Mouse (Mus musculus) lung, postnatal 0 days (tissue): ENCODE results near the gene Ptpn1. TPM values are rescaled to one million over a fixed set of nuclear protein-coding genes. Genes with fewer than 3 reads are reported as not detected.
A peak's percentile ranks its signal among the peaks of the same experiment; 100 is the strongest.

Experiments
- ATAC-seq: fragments of 200-750 bp; cut with Nextera tagmentation; 2 replicates; pipeline ENCODE4 v1.8.0; 2017; ENCODE audit warnings: moderate library complexity
- DNase-seq: peaks from one replicate; pipeline ENCODE4 v3.0.0-alpha.2; 2016; ENCODE audit warnings: low spot score
- H3K27ac ChIP-seq: fragments of 300-500 bp; sonication (generic); 2 replicates; pipeline ENCODE4 v1.5.1; 2014; ENCODE audit warnings: antibody characterized with exemption, mild to moderate bottlenecking, low read length, mixed read lengths
- H3K27me3 ChIP-seq: fragments of 300-500 bp; sonication (generic); replicated peaks from 2 replicates; pipeline ENCODE4 v1.6.1; 2014; ENCODE audit warnings: low read length, mixed read lengths; ENCODE audit not compliant: insufficient read depth
- H3K36me3 ChIP-seq: fragments of 300-500 bp; sonication (generic); 2 replicates; pipeline ENCODE4 v1.6.1; 2014; ENCODE audit warnings: low read length, mixed read lengths; ENCODE audit not compliant: insufficient read depth
- H3K4me1 ChIP-seq: fragments of 300-500 bp; sonication (generic); 2 replicates; pipeline ENCODE4 v1.6.1; 2014; ENCODE audit warnings: antibody characterized with exemption, low read depth, low read length, mixed read lengths; ENCODE audit not compliant: insufficient read depth
- H3K4me2 ChIP-seq: fragments of 300-500 bp; sonication (generic); replicated peaks from 2 replicates; pipeline ENCODE4 v1.6.1; 2014; ENCODE audit warnings: low read depth, mild to moderate bottlenecking, low read length, moderate library complexity, mixed read lengths
- H3K4me3 ChIP-seq: fragments of 300-500 bp; sonication (generic); 2 replicates; pipeline ENCODE4 v1.5.1; 2014; ENCODE audit warnings: low read depth, low read length
- H3K9ac ChIP-seq: fragments of 300-500 bp; sonication (generic); replicated peaks from 2 replicates; pipeline ENCODE4 v1.6.1; 2014; ENCODE audit warnings: low read depth, mild to moderate bottlenecking
- H3K9me3 ChIP-seq: fragments of 300-500 bp; sonication (generic); 2 replicates; pipeline ENCODE4 v1.6.1; 2016; ENCODE audit warnings: low read length, mixed read lengths
- CTCF ChIP-seq: IDR thresholded peaks from 2 replicates; pipeline ENCODE4 v1.5.1; 2016; ENCODE audit warnings: antibody characterized with exemption, mild to moderate bottlenecking
- EP300 ChIP-seq: IDR thresholded peaks from 2 replicates; pipeline ENCODE4 v1.6.1; 2016; ENCODE audit warnings: antibody characterized with exemption, mild to moderate bottlenecking, control low read depth
- WGBS: fragments of 180-500 bp; shearing (Covaris S2); extraction: QIAGEN DNeasy Blood & Tissue Kit; methylation state at CpG from one replicate; pipeline ENCODE4 v1.1.7; 2014; 5-methylcytosine and 5-hydroxymethylcytosine counted together
- polyA plus RNA-seq: library from polyadenylated mRNA; unstranded; fragments of >200 nt; fragmentation: Nextera tagmentation; extraction: Ambion mirVana; gene quantifications from 2 replicates; pipeline ENCODE4 v1.2.1, GENCODE M21; 2015

Gene Ptpn1
- polyA plus RNA-seq, 1 experiment from 2014 or later: 81.2 TPM

- Histone ChIP-seq H3K4me3 (no peak overlapping the region), H3K9ac (no peak overlapping the region), H3K9me3 (no peaks in the 10 kb centered on the region), H3K27ac (no peak overlapping the region), H3K4me1 (peaks cover 7% of the 10 kb centered on the region; the same call in 1 of the 2 replicates), H3K4me2 (no peak overlapping the region), H3K27me3 (no peaks in the 10 kb centered on the region), H3K36me3 (no peaks in the 10 kb centered on the region)
- WGBS: 56% methylated on average over 4 of the region's 4 CpGs
- TF ChIP-seq EP300: no peak
- TF ChIP-seq CTCF: no peak
- DNase-seq (peak; percentile 37), ATAC-seq (0 out of 2 replicates have a peak, but pooled peaks have one; percentile 10)
Measured at GRCm38 (mm10) chr2:168002188-168002587, 70.3 kb downstream of the Ptpn1 start.

GRCm38 (mm10) chr2:168002884-168003283 is 71.0 kb downstream of the Ptpn1 start:
- H3K27ac ChIP-seq: no peak overlapping the region
- H3K36me3 ChIP-seq: no peaks in the 10 kb centered on the region
- H3K4me3 ChIP-seq: no peak overlapping the region
- no peak for DNase-seq
- no peak for TF ChIP-seq EP300
- TF ChIP-seq CTCF: no peak
- H3K9ac ChIP-seq: no peak overlapping the region
- ATAC-seq: peak; percentile 1; the same call in 1 of the 2 replicates
- H3K27me3 ChIP-seq: no peaks in the 10 kb centered on the region
- H3K4me2 ChIP-seq: no peak overlapping the region
- WGBS: 60% methylated on average over 1 of the region's 2 CpGs
- H3K4me1 ChIP-seq: peaks cover 7% of the 10 kb centered on the region; the same call in 1 of the 2 replicates
- H3K9me3 ChIP-seq: no peaks in the 10 kb centered on the region

GRCm38 (mm10) chr2:168003431-168003830 is 71.6 kb downstream of the Ptpn1 start:
- Histone ChIP-seq H3K27ac (no peak overlapping the region), H3K36me3 (no peaks in the 10 kb centered on the region), H3K9ac (no peak overlapping the region), H3K9me3 (no peaks in the 10 kb centered on the region), H3K27me3 (no peaks in the 10 kb centered on the region), H3K4me3 (no peak overlapping the region), H3K4me1 (peaks cover 7% of the 10 kb centered on the region; the same call in 1 of the 2 replicates), H3K4me2 (no peak overlapping the region)
- TF ChIP-seq CTCF (no peak), EP300 (no peak)
- DNase-seq (peak; percentile 79), ATAC-seq (peak; percentile 80)
- WGBS: 30% methylated on average over 12 of the region's 12 CpGs

- no peaks in the 10 kb centered on the region for H3K36me3 ChIP-seq
- no peaks in the 10 kb centered on the region for H3K27me3 ChIP-seq
- peaks cover 7% of the 10 kb centered on the region; the same call in 1 of the 2 replicates for H3K4me1 ChIP-seq
- WGBS: 65% methylated on average over 2 of the region's 2 CpGs
- DNase-seq (no peak), ATAC-seq (no peak)
- H3K9ac ChIP-seq: no peak overlapping the region
- no peak overlapping the region for H3K4me2 ChIP-seq
- H3K4me3 ChIP-seq: no peak overlapping the region
- TF ChIP-seq EP300 (no peak), CTCF (peak; percentile 55)
- H3K27ac ChIP-seq: no peak overlapping the region
- no peaks in the 10 kb centered on the region for H3K9me3 ChIP-seq
Measured at GRCm38 (mm10) chr2:168004369-168004768, 72.5 kb downstream of the Ptpn1 start.

- Histone ChIP-seq H3K9me3 (no peaks in the 10 kb centered on the region), H3K27ac (no peak overlapping the region), H3K27me3 (no peaks in the 10 kb centered on the region), H3K4me3 (no peak overlapping the region), H3K9ac (no peak overlapping the region), H3K4me2 (no peak overlapping the region), H3K36me3 (no peaks in the 10 kb centered on the region), H3K4me1 (peaks cover 7% of the 10 kb centered on the region; the same call in 1 of the 2 replicates)
- WGBS: 88% methylated on average over 3 of the region's 3 CpGs
- ATAC-seq (no peak), DNase-seq (no peak)
- TF ChIP-seq CTCF (no peak), EP300 (no peak)
Measured at GRCm38 (mm10) chr2:168005005-168005404, 73.1 kb downstream of the Ptpn1 start.

GRCm38 (mm10) chr2:168005616-168006015 is 73.8 kb downstream of the Ptpn1 start:
- Histone ChIP-seq H3K4me3 (no peak overlapping the region), H3K4me1 (peaks cover 7% of the 10 kb centered on the region; the same call in 1 of the 2 replicates), H3K4me2 (no peak overlapping the region), H3K36me3 (no peaks in the 10 kb centered on the region), H3K9me3 (no peaks in the 10 kb centered on the region), H3K27ac (no peak overlapping the region), H3K27me3 (no peaks in the 10 kb centered on the region), H3K9ac (no peak overlapping the region)
- 30% methylated on average over 3 of the region's 3 CpGs for WGBS
- no peak for TF ChIP-seq EP300
- TF ChIP-seq CTCF: no peak
- DNase-seq (peak; percentile 69), ATAC-seq (peak; percentile 52)

- Histone ChIP-seq H3K36me3 (no peaks in the 10 kb centered on the region), H3K27ac (no peak overlapping the region), H3K4me2 (no peak overlapping the region), H3K4me1 (peaks cover 7% of the 10 kb centered on the region; the same call in 1 of the 2 replicates), H3K27me3 (no peaks in the 10 kb centered on the region), H3K9me3 (no peaks in the 10 kb centered on the region), H3K4me3 (no peak overlapping the region), H3K9ac (no peak overlapping the region)
- DNase-seq (no peak), ATAC-seq (no peak)
- WGBS: 89% methylated on average over 6 of the region's 6 CpGs
- TF ChIP-seq CTCF: no peak
- no peak for TF ChIP-seq EP300
Measured at GRCm38 (mm10) chr2:168006489-168006888, 74.6 kb downstream of the Ptpn1 start.
